Mouse (Mus musculus) retina, postnatal 7 days (tissue): ENCODE measurements around the gene Padi4.
A peak's percentile ranks its signal among the peaks of the same experiment; 100 is the strongest.

Experiments
- DNase-seq: peaks from one replicate; pipeline ENCODE4 v3.0.0-alpha.2; 2012; ENCODE audit warnings: low read depth, low spot score

Padi4 gene

GRCm38 (mm10) chr4:140740655-140741054 lies 33.4 kb downstream of the Padi4 start:
- DNase-seq, result no peak

DNA sequence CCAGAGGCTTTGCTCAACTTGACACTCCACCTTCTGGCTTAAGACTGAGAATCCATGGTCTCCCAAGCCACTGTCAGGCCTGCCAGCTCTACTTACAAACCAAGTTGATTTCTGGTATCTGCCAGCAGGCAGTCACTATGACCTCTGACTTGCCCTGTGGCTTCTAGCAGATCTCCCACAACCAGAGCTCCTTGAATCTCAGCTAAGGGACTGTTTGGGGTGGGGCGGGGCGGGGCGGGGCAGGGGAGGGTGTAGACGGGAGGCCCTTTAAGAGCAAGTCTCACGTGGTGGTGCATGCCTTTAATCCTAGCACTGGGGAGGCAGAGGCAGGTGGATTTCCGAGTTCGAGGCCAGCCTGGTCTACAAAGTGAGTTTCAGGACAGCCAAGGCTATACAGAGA lies 41.2 kb downstream of the Padi4 start:
- no peak for DNase-seq

- DNase-seq, result no peak
These were observed 42.4 kb downstream of the Padi4 start for GRCm38 (mm10) chr4:140731654-140732053.

DNA sequence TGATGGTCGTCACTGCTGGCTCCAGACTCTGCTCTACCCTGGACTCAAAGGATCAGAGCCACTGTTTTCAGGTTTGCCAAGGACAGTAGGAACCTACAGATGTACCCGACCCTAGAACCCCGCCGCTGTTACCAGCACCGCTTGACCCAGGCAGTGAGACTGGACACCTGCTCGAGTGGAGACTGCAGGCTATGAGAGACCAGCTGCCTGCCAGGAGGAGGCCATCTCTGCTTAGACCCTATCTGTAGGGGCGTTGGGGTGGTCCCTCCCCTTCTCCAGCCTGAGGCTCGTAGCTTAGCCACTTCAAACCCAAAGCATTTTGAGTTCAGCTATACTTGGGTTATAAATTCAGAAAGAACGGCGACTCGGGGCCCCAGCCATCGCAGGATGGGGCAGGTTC lies 47.1 kb downstream of the Padi4 start:
- no peak for DNase-seq

DNA sequence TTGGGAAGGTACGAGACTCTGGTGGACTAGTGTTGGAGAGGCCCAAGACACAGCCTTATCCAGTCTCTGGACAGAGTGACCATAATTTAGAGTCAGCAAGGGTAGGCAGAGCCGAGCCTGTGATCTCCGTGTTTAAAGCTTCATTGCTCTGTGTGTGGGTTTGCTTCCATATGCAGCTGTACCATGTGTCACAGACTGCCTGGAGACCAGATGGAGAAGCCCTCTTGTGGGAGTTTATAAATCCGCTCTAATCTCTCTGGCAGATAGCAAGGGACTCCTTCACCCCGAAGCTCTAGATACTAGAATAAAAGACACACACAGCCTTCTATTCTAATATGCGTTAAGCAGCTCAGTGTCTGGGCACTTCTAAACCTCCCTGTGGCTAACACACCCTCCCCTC lies 49.3 kb downstream of the Padi4 start:
- DNase-seq, result no peak

DNA sequence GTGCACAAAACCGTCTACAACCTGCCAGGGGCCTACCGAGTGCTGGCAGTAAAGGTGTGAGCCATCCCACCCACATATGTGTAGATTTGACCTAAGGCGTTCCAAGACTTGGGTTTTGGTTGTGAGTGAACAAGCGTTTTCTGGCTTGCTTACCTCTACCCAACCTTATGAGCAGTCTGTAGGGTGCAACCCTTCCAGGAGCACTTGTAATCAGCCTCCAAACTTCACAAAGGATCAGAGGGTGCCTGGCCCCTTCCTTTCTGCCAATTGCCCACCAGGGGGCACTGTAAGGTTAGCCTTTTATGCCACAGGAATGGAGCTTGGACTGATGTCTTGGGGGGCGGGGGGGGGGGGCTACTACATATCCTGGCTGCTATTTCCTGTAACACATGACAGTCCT lies 50.2 kb downstream of the Padi4 start:
- no peak for DNase-seq

GRCm38 (mm10) chr4:140723192-140723591 lies 50.8 kb downstream of the Padi4 start:
- DNase-seq, result no peak

GRCm38 (mm10) chr4:140722710-140723109 lies 51.3 kb downstream of the Padi4 start:
- DNase-seq, result no peak

- no peak for DNase-seq
These were observed 52.0 kb downstream of the Padi4 start for GRCm38 (mm10) chr4:140721968-140722490.

GRCm38 (mm10) chr4:140720091-140720490 lies 53.9 kb downstream of the Padi4 start:
- no peak for DNase-seq

GRCm38 (mm10) chr4:140718436-140718835 lies 55.6 kb downstream of the Padi4 start:
- DNase-seq, result no peak

GRCm38 (mm10) chr4:140716994-140717393 lies 57.0 kb downstream of the Padi4 start:
- no peak for DNase-seq

DNA sequence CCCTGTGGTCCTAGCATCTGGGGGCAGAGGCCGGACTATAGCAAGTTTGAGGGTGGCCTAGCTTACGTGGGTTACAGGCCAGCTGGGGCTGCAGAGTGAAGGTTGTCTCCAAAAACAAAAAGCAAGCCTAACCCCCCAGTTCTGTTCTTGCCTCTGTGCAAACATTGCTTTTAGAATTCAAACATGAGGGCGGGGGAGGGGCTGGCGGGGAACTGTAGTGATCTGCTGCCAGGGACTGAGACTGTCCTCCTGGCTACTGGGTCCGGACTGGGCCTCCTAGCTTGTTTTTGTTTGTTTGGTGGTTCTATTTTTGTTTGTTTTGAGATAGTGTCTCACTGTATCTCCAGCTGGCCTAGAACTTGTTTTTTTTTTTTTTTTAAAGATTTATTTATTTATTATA lies 59.5 kb downstream of the Padi4 start:
- no peak for DNase-seq

GRCm38 (mm10) chr4:140713480-140714365 lies 60.3 kb downstream of the Padi4 start:
- peak; percentile 91 for DNase-seq

- no peak for DNase-seq
These were observed 62.7 kb downstream of the Padi4 start for GRCm38 (mm10) chr4:140711360-140711759.

DNA sequence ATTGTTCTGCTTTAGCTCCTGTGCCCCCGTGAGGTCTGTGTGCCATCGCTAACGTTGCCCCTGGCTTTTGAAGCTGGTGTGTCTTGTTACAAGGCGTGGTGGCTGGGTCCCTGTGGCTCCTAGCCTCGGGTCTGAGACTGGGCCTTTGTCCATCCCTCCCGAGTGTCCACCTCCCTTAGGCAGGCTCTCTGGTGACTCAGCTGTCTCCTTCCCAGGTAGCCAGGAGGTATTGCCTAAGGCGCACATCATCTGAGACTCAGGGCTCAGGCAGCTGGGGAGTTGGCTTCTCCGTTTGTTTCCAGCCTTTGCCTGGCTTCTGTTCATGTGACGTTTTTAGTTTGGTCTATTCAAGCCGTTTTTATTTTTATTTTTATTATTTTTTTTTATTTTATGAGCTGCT lies 63.3 kb downstream of the Padi4 start:
- no peak for DNase-seq

DNA sequence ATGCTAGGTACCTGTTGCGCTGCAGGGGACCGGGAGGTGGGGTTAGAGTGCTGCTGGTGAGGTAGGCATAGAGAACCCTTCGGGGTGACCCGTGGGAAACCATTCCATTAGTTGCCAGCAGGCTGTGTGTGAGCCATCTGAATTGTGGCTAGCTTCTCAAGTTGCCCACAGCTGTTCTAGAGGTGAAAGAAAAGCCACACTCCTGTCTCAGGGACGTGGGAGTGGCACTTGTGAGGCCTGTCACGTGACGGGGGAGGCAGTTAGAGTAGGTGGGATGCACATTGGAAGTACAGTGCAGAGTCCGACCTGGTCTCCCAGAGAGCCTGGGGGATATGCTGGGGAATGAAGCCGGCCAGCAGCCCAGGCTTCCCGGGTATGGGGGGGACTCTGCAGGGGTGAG lies 64.4 kb downstream of the Padi4 start:
- no peak for DNase-seq

DNA sequence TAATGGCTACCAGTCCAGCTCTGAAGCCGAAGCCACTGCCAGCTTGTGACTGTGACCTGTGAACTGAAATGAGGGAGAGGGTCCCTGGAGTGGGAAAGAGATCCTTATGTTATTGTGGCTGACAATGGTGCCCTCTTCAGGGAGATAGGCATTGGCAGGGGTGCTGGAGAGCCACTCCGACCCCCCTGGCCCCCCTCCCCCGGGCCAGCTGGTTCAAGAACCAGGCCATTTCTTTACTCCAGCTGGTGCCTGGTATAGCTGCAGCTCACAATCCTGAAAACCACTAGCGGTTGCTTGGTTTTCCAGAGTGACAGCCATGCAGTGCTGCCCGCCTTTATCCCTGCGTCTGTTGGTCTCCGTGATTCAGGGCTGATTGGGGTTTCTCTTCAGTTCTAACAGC lies 64.9 kb downstream of the Padi4 start:
- no peak for DNase-seq

GRCm38 (mm10) chr4:140708297-140708927 lies 65.6 kb downstream of the Padi4 start:
- no peak for DNase-seq

GRCm38 (mm10) chr4:140707615-140708014 lies 66.4 kb downstream of the Padi4 start:
- DNase-seq, result no peak

GRCm38 (mm10) chr4:140704166-140704565 lies 69.9 kb downstream of the Padi4 start:
- no peak for DNase-seq

DNA sequence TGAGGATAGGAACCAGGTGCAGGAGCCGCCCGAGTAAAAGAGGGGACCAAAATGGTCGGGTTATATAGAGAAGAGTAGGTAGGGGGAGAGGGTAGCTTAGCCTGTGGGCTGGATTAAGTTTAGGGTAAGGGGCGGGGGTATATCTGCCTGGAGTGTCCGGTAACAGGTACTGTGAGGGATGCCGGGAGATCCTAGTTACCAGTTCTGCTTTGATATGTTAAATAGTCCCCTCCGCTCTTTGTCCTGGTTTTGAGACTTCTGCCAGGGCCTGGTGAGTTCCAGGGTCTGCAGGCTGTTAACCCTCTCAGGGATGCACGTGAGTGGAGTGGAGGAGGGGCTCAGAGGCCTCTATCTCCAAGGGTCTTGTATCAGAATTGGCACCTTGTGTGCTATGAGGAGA lies 70.4 kb downstream of the Padi4 start:
- DNase-seq, result no peak
